Mouse (Mus musculus): ENCODE results near the gene Fbxo6.

The Fbxo6 gene

GRCm38 (mm10) chr4:148160436-148161390 lies 8.8 kb upstream of the Fbxo6 start, which contains the start of the genes Fbxo44 and Fbxo2:
Fbxo44 (minus strand) TSS chr4:148160482.
Fbxo2 (plus strand) TSS chr4:148160621.
- no peak for DNase-seq (ENCODE audit: low read depth, low spot score)

GRCm38 (mm10) chr4:148159544-148160435 lies 7.8 kb upstream of the Fbxo6 start:
- peak; percentile 99 for DNase-seq (ENCODE audit: low read depth, low spot score)

- DNase-seq (ENCODE audit: low read depth, low spot score): peak; percentile 66
Observed at GRCm38 (mm10) chr4:148158436-148159348, 6.8 kb upstream of the Fbxo6 start.

GRCm38 (mm10) chr4:148154982-148155381 lies 3.0 kb upstream of the Fbxo6 start:
- DNase-seq (ENCODE audit: low read depth, low spot score): peak; percentile 76

GRCm38 (mm10) chr4:148154006-148154405 lies 2.1 kb upstream of the Fbxo6 start:
- peak; percentile 93 for DNase-seq (ENCODE audit: low read depth, low spot score)

- DNase-seq (ENCODE audit: low read depth, low spot score): no peak
Observed at GRCm38 (mm10) chr4:148152547-148152946, 607 bp upstream of the Fbxo6 start.

GRCm38 (mm10) chr4:148150953-148151266 lies 1.0 kb downstream of the Fbxo6 start:
- DNase-seq (ENCODE audit: low read depth, low spot score): no peak

GRCm38 (mm10) chr4:148150242-148150641 lies 1.7 kb downstream of the Fbxo6 start:
- peak; percentile 58 for DNase-seq (ENCODE audit: low read depth, low spot score)

GRCm38 (mm10) chr4:148149540-148149939 lies 2.4 kb downstream of the Fbxo6 start:
- DNase-seq (ENCODE audit: low read depth, low spot score): peak; percentile 80

GRCm38 (mm10) chr4:148147714-148148113 lies 4.2 kb downstream of the Fbxo6 start:
- DNase-seq (ENCODE audit: low read depth, low spot score): no peak

- DNase-seq (ENCODE audit: low read depth, low spot score): no peak
Observed at GRCm38 (mm10) chr4:148143721-148144120, 8.2 kb downstream of the Fbxo6 start.

GRCm38 (mm10) chr4:148140098-148141011 lies 11.6 kb downstream of the Fbxo6 start:
- DNase-seq (ENCODE audit: low read depth, low spot score): peak; percentile 96

- DNase-seq (ENCODE audit: low read depth, low spot score): no peak
Observed at GRCm38 (mm10) chr4:148139767-148140097, 12.2 kb downstream of the Fbxo6 start.

- no peak for DNase-seq (ENCODE audit: low read depth, low spot score)
Observed at GRCm38 (mm10) chr4:148137503-148137902, 14.4 kb downstream of the Fbxo6 start.

- DNase-seq (ENCODE audit: low read depth, low spot score): no peak
Observed at GRCm38 (mm10) chr4:148134988-148135387, 17.0 kb downstream of the Fbxo6 start.

- DNase-seq (ENCODE audit: low read depth, low spot score): peak; percentile 38
Observed at GRCm38 (mm10) chr4:148131497-148132081, 20.4 kb downstream of the Fbxo6 start.

GRCm38 (mm10) chr4:148130561-148131413 lies 21.2 kb downstream of the Fbxo6 start, which contains the start of gene Draxin:
Draxin (minus strand) TSS chr4:148130698.
- DNase-seq (ENCODE audit: low read depth, low spot score): peak; percentile 67

- DNase-seq (ENCODE audit: low read depth, low spot score): no peak
Observed at GRCm38 (mm10) chr4:148130133-148130532, 21.8 kb downstream of the Fbxo6 start, which contains the start of gene Mad2l2. Mad2l2 (plus strand) TSS chr4:148130384.

GRCm38 (mm10) chr4:148128672-148129071 lies 23.3 kb downstream of the Fbxo6 start:
- DNase-seq (ENCODE audit: low read depth, low spot score): no peak

All from R1 (cell line).